Mouse (Mus musculus): ENCODE data around the gene Klhl36. TPM values are rescaled to one million over a fixed set of nuclear protein-coding genes. Genes with fewer than 3 reads are reported as not detected.

Klhl36 gene
- 11.9 and 12.5 TPM in 2 replicates for polyA plus RNA-seq (2014; fragmentation: Nextera tagmentation; extraction: Ambion mirVana)

DNA sequence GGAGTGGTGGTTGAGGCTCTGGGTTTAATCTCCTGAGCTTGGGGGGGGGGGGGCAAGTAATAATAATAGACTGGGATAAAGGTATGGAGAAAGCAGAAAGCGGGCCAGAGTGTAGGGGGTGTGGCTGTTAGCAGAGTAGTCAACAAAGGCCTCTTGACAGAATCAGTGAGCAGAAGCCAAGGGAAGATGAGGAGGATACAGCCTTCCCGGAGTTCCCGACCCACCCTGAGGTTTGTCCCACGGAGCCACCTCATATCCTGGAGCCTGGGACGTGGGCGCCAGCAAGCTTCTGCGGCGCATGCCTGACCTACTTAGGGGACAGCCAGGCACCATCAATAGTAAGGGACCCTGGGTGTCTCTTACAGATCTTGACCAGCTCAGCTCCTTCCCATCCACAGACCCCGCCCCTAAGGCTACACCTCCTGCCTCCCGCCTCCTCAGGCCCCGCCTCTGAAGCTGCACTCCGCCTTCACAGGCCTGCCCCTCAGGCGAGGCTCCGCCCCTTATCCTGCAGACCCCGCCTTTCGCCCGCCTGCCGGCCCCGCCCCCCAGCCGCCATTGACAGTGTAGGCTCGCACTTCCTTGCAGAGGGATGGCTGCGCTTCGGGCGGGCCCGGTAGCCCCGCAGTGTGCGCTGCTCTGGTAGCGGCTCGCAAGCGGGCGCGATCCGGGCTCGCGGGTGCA is at the start of gene Klhl36:
Klhl36 (plus strand) TSS at position 561 of the 684 bp plus-strand sequence.
- Histone ChIP-seq H3K36me3 (ENCODE audit: control insufficient read depth, insufficient read depth, low read length) (no peaks in the 10 kb centered on the region), H3K27me3 (replicated peaks; ENCODE audit: control insufficient read depth, insufficient read depth, low read length) (no peaks in the 10 kb centered on the region), H3K9ac (ENCODE audit: low read length) (peak within 1 kb of the TSS; percentile 80), H3K4me1 (ENCODE audit: control insufficient read depth, insufficient read depth, low read length) (peaks cover 5% of the 10 kb centered on the region; the same call in 1 of the 2 replicates), H3K4me2 (ENCODE audit: low read length) (peak within 1 kb of the TSS; percentile 87), H3K9me3 (replicated peaks; ENCODE audit: control insufficient read depth, low read length) (no peaks in the 10 kb centered on the region), H3K27ac (ENCODE audit: low read depth, low read length) (no peak within 1 kb of the TSS), H3K4me3 (ENCODE audit: low read depth, low read length) (peak within 1 kb of the TSS; percentile 72)
- ATAC-seq (peak; percentile 97), DNase-seq (ENCODE audit: low spot score) (peak; percentile 94)
- WGBS, result under 1% methylated on average over 35 of the region's 35 CpGs

DNA sequence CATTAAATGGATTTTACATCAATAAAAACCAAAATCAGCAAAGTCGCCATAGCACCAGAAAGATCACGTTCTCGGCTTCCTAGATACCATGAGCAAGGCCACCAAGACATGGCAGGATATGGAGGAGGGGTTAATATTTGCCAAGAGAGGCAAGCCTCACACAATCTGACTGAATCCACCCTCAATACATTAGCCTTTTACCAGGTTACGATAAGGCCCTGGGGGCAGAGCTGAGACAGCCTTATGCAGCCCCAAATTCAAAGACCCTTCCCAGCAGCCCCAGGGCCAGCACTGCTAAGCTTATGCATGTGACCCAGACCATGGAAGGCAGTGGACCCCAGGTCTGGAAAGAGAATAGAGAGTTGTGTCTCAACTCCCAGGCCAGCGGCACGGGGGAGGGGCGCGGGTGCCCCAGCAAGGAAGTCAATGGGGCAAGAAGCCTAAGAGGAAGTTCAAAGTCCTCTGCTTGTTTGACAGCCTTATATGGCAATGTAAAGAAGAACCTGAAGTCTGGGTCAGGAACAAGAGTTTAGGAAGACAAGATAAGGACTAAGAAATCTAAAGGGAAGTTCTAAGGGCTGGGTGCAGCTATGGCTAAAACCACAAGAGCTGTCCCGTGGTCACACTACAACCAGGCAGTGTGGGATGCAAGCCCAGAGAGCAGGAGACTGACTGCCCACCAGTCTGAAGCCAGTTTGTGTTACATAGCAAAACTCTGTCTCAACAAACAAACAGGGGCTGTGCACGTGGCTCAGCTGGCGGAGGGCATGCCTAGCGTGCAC is 49.2 kb upstream of the Klhl36 start:
- Histone ChIP-seq H3K4me3 (ENCODE audit: low read depth, low read length) (no peak overlapping the region), H3K27ac (ENCODE audit: low read depth, low read length) (no peak overlapping the region), H3K4me2 (ENCODE audit: low read length) (no peak overlapping the region), H3K9me3 (replicated peaks; ENCODE audit: control insufficient read depth, low read length) (no peaks in the 10 kb centered on the region), H3K27me3 (replicated peaks; ENCODE audit: control insufficient read depth, insufficient read depth, low read length) (no peaks in the 10 kb centered on the region), H3K9ac (ENCODE audit: low read length) (no peak overlapping the region), H3K36me3 (ENCODE audit: control insufficient read depth, insufficient read depth, low read length) (peaks cover 23% of the 10 kb centered on the region), H3K4me1 (ENCODE audit: control insufficient read depth, insufficient read depth, low read length) (peaks cover 16% of the 10 kb centered on the region)
- no peak for ATAC-seq
- WGBS, result 85% methylated on average over 12 of the region's 12 CpGs
- no peak for DNase-seq (ENCODE audit: low spot score)

DNA sequence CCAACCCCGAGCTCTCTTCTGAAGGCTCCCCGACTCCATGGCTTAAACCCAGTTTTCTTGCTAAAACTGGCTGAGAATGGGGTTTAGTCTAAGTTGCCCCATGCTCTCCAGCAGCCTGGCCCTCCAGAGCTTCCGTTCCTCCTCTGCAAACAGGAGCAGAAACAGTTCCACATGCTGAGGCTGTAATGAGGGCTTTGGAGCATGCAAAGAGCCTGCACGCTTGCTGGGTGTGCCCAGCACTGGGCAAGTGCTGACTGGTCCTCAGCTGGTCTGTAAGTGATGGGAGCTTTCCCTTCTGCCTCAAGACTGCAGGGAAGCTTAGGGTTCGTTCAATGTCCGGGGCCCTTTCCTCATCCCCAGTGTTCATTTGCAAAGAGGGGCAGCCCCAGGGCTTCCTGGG is 45.8 kb upstream of the Klhl36 start:
- Histone ChIP-seq H3K36me3 (ENCODE audit: control insufficient read depth, insufficient read depth, low read length) (peaks cover 10% of the 10 kb centered on the region), H3K27me3 (replicated peaks; ENCODE audit: control insufficient read depth, insufficient read depth, low read length) (no peaks in the 10 kb centered on the region), H3K4me1 (ENCODE audit: control insufficient read depth, insufficient read depth, low read length) (no peaks in the 10 kb centered on the region), H3K4me3 (ENCODE audit: low read depth, low read length) (no peak overlapping the region), H3K9me3 (replicated peaks; ENCODE audit: control insufficient read depth, low read length) (no peaks in the 10 kb centered on the region), H3K27ac (ENCODE audit: low read depth, low read length) (no peak overlapping the region), H3K4me2 (ENCODE audit: low read length) (no peak overlapping the region), H3K9ac (ENCODE audit: low read length) (no peak overlapping the region)
- DNase-seq (ENCODE audit: low spot score), result no peak
- 74% methylated on average over 6 of the region's 6 CpGs for WGBS
- no peak for ATAC-seq

DNA sequence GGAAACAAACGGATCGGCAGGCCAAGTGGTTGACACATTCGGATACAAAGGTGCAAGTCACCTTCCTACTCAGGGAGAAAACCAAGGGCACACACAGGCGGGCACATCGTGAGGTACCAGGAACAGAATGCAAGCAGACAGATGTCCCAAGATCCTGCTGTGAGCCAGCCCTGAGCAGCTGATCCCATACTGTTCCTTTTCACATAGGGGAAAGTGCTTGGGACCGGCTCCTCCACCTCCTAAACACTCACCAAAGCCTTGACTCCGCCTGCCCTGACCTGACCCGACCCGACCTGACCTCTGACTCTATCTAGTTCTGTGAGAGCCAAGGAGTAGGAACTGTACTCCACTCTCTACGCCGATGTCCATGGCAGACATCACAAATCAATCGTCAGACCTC is 44.6 kb upstream of the Klhl36 start:
- WGBS, result 38% methylated on average over 12 of the region's 12 CpGs
- DNase-seq (ENCODE audit: low spot score) (no peak), ATAC-seq (no peak)
- H3K4me1 ChIP-seq (ENCODE audit: control insufficient read depth, insufficient read depth, low read length), result no peaks in the 10 kb centered on the region
- H3K27me3 ChIP-seq (replicated peaks; ENCODE audit: control insufficient read depth, insufficient read depth, low read length), result no peaks in the 10 kb centered on the region
- H3K27ac ChIP-seq (ENCODE audit: low read depth, low read length), result no peak overlapping the region
- H3K36me3 ChIP-seq (ENCODE audit: control insufficient read depth, insufficient read depth, low read length), result peaks cover 20% of the 10 kb centered on the region
- no peak overlapping the region for H3K4me3 ChIP-seq (ENCODE audit: low read depth, low read length)
- H3K4me2 ChIP-seq (ENCODE audit: low read length), result no peak overlapping the region
- H3K9ac ChIP-seq (ENCODE audit: low read length), result no peak overlapping the region
- H3K9me3 ChIP-seq (replicated peaks; ENCODE audit: control insufficient read depth, low read length), result no peaks in the 10 kb centered on the region

- H3K4me1 ChIP-seq (ENCODE audit: control insufficient read depth, insufficient read depth, low read length), result no peaks in the 10 kb centered on the region
- H3K27ac ChIP-seq (ENCODE audit: low read depth, low read length), result no peak overlapping the region
- 60% methylated on average over 7 of the region's 7 CpGs for WGBS
- no peak for ATAC-seq
- H3K4me3 ChIP-seq (ENCODE audit: low read depth, low read length), result no peak overlapping the region
- H3K9me3 ChIP-seq (replicated peaks; ENCODE audit: control insufficient read depth, low read length), result no peaks in the 10 kb centered on the region
- H3K27me3 ChIP-seq (replicated peaks; ENCODE audit: control insufficient read depth, insufficient read depth, low read length), result no peaks in the 10 kb centered on the region
- peaks cover 23% of the 10 kb centered on the region for H3K36me3 ChIP-seq (ENCODE audit: control insufficient read depth, insufficient read depth, low read length)
- H3K4me2 ChIP-seq (ENCODE audit: low read length), result no peak overlapping the region
- no peak for DNase-seq (ENCODE audit: low spot score)
- H3K9ac ChIP-seq (ENCODE audit: low read length), result no peak overlapping the region
Measured at GRCm38 (mm10) chr8:119819316-119819715, 42.8 kb upstream of the Klhl36 start.

- no peak for DNase-seq (ENCODE audit: low spot score)
- Histone ChIP-seq H3K27ac (ENCODE audit: low read depth, low read length) (no peak overlapping the region), H3K4me2 (ENCODE audit: low read length) (no peak overlapping the region), H3K36me3 (ENCODE audit: control insufficient read depth, insufficient read depth, low read length) (peaks cover 21% of the 10 kb centered on the region), H3K4me3 (ENCODE audit: low read depth, low read length) (no peak overlapping the region), H3K9me3 (replicated peaks; ENCODE audit: control insufficient read depth, low read length) (no peaks in the 10 kb centered on the region), H3K9ac (ENCODE audit: low read length) (no peak overlapping the region), H3K27me3 (replicated peaks; ENCODE audit: control insufficient read depth, insufficient read depth, low read length) (no peaks in the 10 kb centered on the region), H3K4me1 (ENCODE audit: control insufficient read depth, insufficient read depth, low read length) (no peaks in the 10 kb centered on the region)
- 93% methylated on average over 8 of the region's 8 CpGs for WGBS
- ATAC-seq, result no peak
Measured at GRCm38 (mm10) chr8:119819976-119820375, 42.1 kb upstream of the Klhl36 start.

- 94% methylated on average over 6 of the region's 6 CpGs for WGBS
Measured at GRCm38 (mm10) chr8:119821691-119822090, 40.4 kb upstream of the Klhl36 start.

DNA sequence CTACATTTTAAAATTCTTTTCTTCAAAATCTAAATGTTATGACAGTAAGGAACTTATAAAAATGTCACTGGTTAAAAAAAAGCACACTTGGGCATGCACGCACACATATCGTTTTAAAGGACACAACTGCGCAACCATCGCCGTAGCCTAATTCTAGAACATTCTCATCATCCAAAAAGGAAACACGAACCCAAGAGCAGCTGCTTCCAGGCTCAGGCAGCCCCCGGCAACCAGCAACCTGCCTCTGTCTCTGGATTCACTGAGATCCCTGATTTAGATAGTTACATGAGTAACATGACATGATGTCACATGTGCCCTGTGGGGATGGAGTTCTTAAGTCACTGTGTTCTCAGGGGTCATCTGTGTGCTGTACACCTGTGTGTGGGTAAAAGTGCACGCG is 38.8 kb upstream of the Klhl36 start:
- H3K4me2 ChIP-seq (ENCODE audit: low read length), result no peak overlapping the region
- peaks cover 3% of the 10 kb centered on the region for H3K4me1 ChIP-seq (ENCODE audit: control insufficient read depth, insufficient read depth, low read length)
- ATAC-seq, result no peak
- no peak overlapping the region for H3K9ac ChIP-seq (ENCODE audit: low read length)
- DNase-seq (ENCODE audit: low spot score), result no peak
- H3K27ac ChIP-seq (ENCODE audit: low read depth, low read length), result no peak overlapping the region
- H3K36me3 ChIP-seq (ENCODE audit: control insufficient read depth, insufficient read depth, low read length), result peaks cover 21% of the 10 kb centered on the region
- H3K4me3 ChIP-seq (ENCODE audit: low read depth, low read length), result no peak overlapping the region
- no peaks in the 10 kb centered on the region for H3K27me3 ChIP-seq (replicated peaks; ENCODE audit: control insufficient read depth, insufficient read depth, low read length)
- WGBS, result 96% methylated on average over 9 of the region's 9 CpGs
- H3K9me3 ChIP-seq (replicated peaks; ENCODE audit: control insufficient read depth, low read length), result no peaks in the 10 kb centered on the region

More at GRCm38 (mm10) chr8:119821691-119822090, 40.4 kb upstream of the Klhl36 start:
- no peak overlapping the region for H3K27ac ChIP-seq (ENCODE audit: low read depth, low read length)
- H3K4me3 ChIP-seq (ENCODE audit: low read depth, low read length), result no peak overlapping the region
- H3K27me3 ChIP-seq (replicated peaks; ENCODE audit: control insufficient read depth, insufficient read depth, low read length), result no peaks in the 10 kb centered on the region
- no peak overlapping the region for H3K4me2 ChIP-seq (ENCODE audit: low read length)
- peaks cover 21% of the 10 kb centered on the region for H3K36me3 ChIP-seq (ENCODE audit: control insufficient read depth, insufficient read depth, low read length)
- no peaks in the 10 kb centered on the region for H3K9me3 ChIP-seq (replicated peaks; ENCODE audit: control insufficient read depth, low read length)
- no peak for DNase-seq (ENCODE audit: low spot score)
- no peaks in the 10 kb centered on the region for H3K4me1 ChIP-seq (ENCODE audit: control insufficient read depth, insufficient read depth, low read length)
- H3K9ac ChIP-seq (ENCODE audit: low read length), result no peak overlapping the region
- no peak for ATAC-seq

DNA sequence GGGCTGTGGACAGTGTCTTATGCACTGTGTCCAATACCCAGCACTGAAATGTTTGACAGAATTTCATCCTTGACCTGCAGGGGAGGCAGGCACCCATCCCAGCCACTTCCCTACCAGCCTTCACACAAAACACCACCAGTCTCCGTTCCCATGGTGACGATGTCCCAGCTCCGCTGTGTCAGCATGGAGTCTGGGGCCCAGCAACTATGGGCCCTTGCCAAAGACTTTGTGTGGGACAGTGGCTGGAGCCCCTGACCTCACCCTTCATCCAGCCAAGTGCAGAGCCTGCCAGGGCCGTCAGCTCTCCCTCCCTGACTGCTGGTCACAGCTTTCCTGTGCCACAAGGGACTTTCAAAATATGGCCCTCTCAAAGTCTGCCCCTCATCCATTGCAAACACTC is 38.0 kb upstream of the Klhl36 start:
- Histone ChIP-seq H3K27me3 (replicated peaks; ENCODE audit: control insufficient read depth, insufficient read depth, low read length) (no peaks in the 10 kb centered on the region), H3K4me1 (ENCODE audit: control insufficient read depth, insufficient read depth, low read length) (peaks cover 6% of the 10 kb centered on the region), H3K27ac (ENCODE audit: low read depth, low read length) (no peak overlapping the region), H3K9me3 (replicated peaks; ENCODE audit: control insufficient read depth, low read length) (no peaks in the 10 kb centered on the region), H3K36me3 (ENCODE audit: control insufficient read depth, insufficient read depth, low read length) (peaks cover 21% of the 10 kb centered on the region), H3K4me2 (ENCODE audit: low read length) (no peak overlapping the region), H3K9ac (ENCODE audit: low read length) (no peak overlapping the region), H3K4me3 (ENCODE audit: low read depth, low read length) (no peak overlapping the region)
- 49% methylated on average over 4 of the region's 4 CpGs for WGBS
- no peak for DNase-seq (ENCODE audit: low spot score)
- ATAC-seq, result no peak
